Mouse (Mus musculus): ENCODE results near the gene Soat2.

- TF ChIP-seq CTCF (IDR thresholded peaks at IDR 0.05; ENCODE audit: borderline replicate concordance, extremely low read depth, insufficient read depth, insufficient read length) (no peak), POLR2A (IDR thresholded peaks at IDR 0.05; ENCODE audit: borderline replicate concordance, extremely low read depth, insufficient read depth, insufficient read length, poor library complexity, severe bottlenecking) (no peak)
Observed at GRCm38 (mm10) chr15:102163900-102164693, 13.8 kb downstream of the Soat2 start.

Data from brain, embryonic 14.5 days (tissue).